Mouse (Mus musculus) kidney, adult 2 months (tissue): Measurements from ENCODE around the gene Lgals9.

Experiments used
- CTCF ChIP-seq: fragments of 200-500 bp; conservative IDR thresholded peaks from 2 replicates; pipeline ENCODE4 v1.5.1; 2011; ENCODE audit warnings: low read depth, mild to moderate bottlenecking, control low read depth, low read length, moderate library complexity, mixed read lengths; ENCODE audit not compliant: insufficient read depth, insufficient read length
- POLR2A ChIP-seq: fragments of 200-500 bp; IDR thresholded peaks from one replicate; pipeline ENCODE4 v1.6.1; 2011; ENCODE audit warnings: low read depth, low read length, control low read depth

- no peak for TF ChIP-seq CTCF
- TF ChIP-seq POLR2A = no peak
Observed at GRCm38 (mm10) chr11:78929345-78929744, 55.4 kb downstream of the Lgals9 start.
